Mouse (Mus musculus): ENCODE data around the gene Leng8. TPM values are rescaled to one million over a fixed set of nuclear protein-coding genes. Genes with fewer than 3 reads are reported as not detected.

The Leng8 gene
- total and polyA plus RNA-seq, 3 experiments, result 31.2 to 263 (median 36.4) TPM

DNA sequence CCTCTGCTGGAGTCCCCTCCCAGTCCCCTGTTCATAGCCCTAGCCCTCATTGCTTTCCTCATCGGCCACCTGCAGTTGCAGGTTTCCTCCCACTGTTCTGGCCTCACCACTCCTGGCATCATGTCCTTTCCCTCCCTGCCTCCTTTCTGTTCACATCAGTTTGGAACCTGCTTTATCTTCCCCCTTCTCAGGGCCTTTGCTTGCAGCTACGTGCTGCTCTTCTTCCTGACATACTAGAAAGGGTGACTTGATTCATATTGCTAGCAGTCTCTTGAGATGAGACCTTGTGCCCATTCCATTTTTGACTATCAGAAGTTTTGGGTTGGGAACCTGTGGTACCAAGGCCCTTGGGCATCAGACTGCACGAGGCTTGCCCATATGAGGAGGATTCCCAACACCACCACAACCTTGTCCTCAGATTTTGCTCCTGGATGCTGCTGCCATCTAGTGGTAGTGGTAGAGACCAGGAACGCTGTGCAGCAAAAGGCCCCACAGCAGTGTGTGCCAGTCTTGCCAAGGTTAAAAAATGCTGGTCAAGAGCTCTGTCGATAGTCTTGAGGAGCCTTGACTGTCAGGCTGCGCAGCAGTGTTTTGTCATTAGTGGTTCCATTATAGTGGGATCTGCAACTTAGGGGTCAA is 8.8 kb downstream of the Leng8 start:
- Histone ChIP-seq H3K27me3 (ENCODE audit: control insufficient read depth, insufficient read depth, low read length) (no peaks in the 10 kb centered on the region), H3K4me1 (ENCODE audit: control insufficient read depth, insufficient read depth, low read length) (peaks cover 4% of the 10 kb centered on the region), H3K36me3 (ENCODE audit: control insufficient read depth, insufficient read depth, low read length) (no peaks in the 10 kb centered on the region), H3K9ac (ENCODE audit: low read depth, low read length) (no peak overlapping the region), H3K27ac (no peak overlapping the region), H3K79me2 (replicated peaks; ENCODE audit: control insufficient read depth, insufficient read depth, low read length) (no peaks in the 10 kb centered on the region; the same call in 1 of the 2 replicates), H3K4me3 (no peak overlapping the region)
- 58% methylated on average over 6 of the region's 6 CpGs for WGBS
- TF ChIP-seq POLR2A (IDR thresholded peaks at IDR 0.05; ENCODE audit: insufficient read depth, low read depth, low read length), result peak; percentile 7; the same call in 1 of the 2 replicates
- TF ChIP-seq EP300 (IDR thresholded peaks at IDR 0.05; ENCODE audit: insufficient read depth, low read depth, low read length), result no peak
- TF ChIP-seq CTCF (IDR thresholded peaks at IDR 0.05), result peak; percentile 93
- intact Hi-C loops (cut with DNase I), result loop anchor here (10.0 kb wide), 1 partner anchor 769 kb away; the partner anchor contains the start of gene Zfp628
- peak; percentile 57 to 58 for DNase-seq

DNA sequence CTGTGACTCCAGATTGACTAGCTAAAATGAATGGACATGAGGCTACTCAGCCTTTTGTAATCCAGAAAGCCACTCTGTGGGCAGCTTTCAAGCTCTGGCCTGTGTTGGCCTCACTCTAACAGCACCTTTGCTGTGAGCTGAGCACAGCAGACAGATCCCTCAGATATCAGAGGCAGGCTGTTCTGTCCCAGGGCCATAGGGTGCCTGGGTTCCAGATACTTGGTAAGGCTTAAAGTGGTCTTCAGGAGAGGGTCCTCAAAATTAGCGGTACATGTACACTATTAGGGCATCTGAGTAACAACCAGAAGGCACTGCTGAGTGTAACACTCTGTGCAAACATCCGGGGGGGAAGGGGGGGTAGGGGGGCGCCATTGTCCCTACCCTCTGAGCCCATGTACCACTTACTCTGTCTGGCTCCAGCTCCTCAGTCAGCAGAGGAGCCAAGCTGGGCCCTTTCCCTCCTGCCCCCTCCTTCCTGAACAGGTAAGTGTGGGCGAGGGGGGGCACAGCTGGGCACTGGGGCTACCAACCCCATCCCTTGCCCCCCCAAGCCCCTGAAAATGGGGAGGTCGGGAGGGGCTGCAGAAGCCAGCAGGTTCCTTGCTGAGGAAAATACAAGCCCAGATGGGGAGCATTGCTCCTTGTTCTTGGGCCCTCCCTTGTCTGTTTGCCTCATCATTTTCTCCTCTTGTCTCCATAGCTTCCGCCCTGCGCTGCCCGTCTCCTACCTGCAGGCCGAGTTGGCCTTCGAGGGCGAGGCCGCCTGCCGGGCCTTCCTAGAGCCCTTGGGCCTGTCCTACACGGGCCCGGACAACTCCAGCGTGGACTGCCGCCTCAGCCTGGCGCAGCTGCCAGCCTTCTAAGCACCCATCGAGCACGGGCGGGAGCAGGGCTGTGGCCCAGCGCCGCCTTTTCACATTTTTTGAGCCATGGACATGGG is 9.7 kb downstream of the Leng8 start:
- H3K36me3 ChIP-seq (ENCODE audit: control insufficient read depth, insufficient read depth, low read length), result no peaks in the 10 kb centered on the region
- H3K4me1 ChIP-seq (ENCODE audit: control insufficient read depth, insufficient read depth, low read length), result peaks cover 4% of the 10 kb centered on the region
- H3K4me3 ChIP-seq, result no peak overlapping the region
- 88% methylated on average over 23 of the region's 23 CpGs for WGBS
- TF ChIP-seq POLR2A (IDR thresholded peaks at IDR 0.05; ENCODE audit: insufficient read depth, low read depth, low read length), result no peak
- no peak for TF ChIP-seq EP300 (IDR thresholded peaks at IDR 0.05; ENCODE audit: insufficient read depth, low read depth, low read length)
- no peak for TF ChIP-seq CTCF (IDR thresholded peaks at IDR 0.05)
- no peaks in the 10 kb centered on the region; the same call in 1 of the 2 replicates for H3K79me2 ChIP-seq (replicated peaks; ENCODE audit: control insufficient read depth, insufficient read depth, low read length)
- no peak overlapping the region for H3K27ac ChIP-seq
- intact Hi-C loops (cut with DNase I), result loop anchor here (10.0 kb wide), 1 partner anchor 768 kb away; the partner anchor contains the start of gene Zfp628
- no peak overlapping the region for H3K9ac ChIP-seq (ENCODE audit: low read depth, low read length)
- no peak for DNase-seq
- no peaks in the 10 kb centered on the region for H3K27me3 ChIP-seq (ENCODE audit: control insufficient read depth, insufficient read depth, low read length)

DNA sequence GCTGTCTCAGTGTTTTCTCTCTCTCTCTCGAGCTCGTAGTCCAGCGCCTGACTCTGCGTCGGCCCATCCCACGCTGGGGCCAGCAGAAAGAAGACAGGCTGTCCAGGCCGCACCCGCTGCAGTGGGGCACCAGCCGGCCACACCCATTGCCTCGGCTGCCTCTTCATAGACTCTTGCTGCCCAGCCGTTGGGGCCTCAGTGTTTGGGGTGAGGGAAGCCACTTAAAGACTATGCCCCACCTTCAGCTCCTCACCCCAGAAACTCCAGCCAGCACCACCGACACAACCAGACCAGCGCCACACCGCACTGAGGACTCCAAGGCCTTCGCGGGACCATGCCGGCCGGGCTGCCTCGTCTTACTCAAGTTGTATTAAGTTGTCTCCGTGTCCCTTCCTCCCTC is 10.5 kb downstream of the Leng8 start:
- TF ChIP-seq EP300 (IDR thresholded peaks at IDR 0.05; ENCODE audit: insufficient read depth, low read depth, low read length), result no peak
- TF ChIP-seq POLR2A (IDR thresholded peaks at IDR 0.05; ENCODE audit: insufficient read depth, low read depth, low read length), result no peak
- TF ChIP-seq CTCF (IDR thresholded peaks at IDR 0.05), result no peak
- intact Hi-C loops (cut with DNase I), result loop anchor here (10.0 kb wide), 1 partner anchor 767 kb away; the partner anchor contains the start of gene Zfp628
- Histone ChIP-seq H3K79me2 (replicated peaks; ENCODE audit: control insufficient read depth, insufficient read depth, low read length) (no peaks in the 10 kb centered on the region; the same call in 1 of the 2 replicates), H3K27ac (no peak overlapping the region), H3K4me1 (ENCODE audit: control insufficient read depth, insufficient read depth, low read length) (peaks cover 4% of the 10 kb centered on the region), H3K27me3 (ENCODE audit: control insufficient read depth, insufficient read depth, low read length) (no peaks in the 10 kb centered on the region), H3K9ac (ENCODE audit: low read depth, low read length) (no peak overlapping the region), H3K36me3 (ENCODE audit: control insufficient read depth, insufficient read depth, low read length) (no peaks in the 10 kb centered on the region), H3K4me3 (no peak overlapping the region)
- no peak for DNase-seq
- 74% methylated on average over 20 of the region's 20 CpGs for WGBS

DNA sequence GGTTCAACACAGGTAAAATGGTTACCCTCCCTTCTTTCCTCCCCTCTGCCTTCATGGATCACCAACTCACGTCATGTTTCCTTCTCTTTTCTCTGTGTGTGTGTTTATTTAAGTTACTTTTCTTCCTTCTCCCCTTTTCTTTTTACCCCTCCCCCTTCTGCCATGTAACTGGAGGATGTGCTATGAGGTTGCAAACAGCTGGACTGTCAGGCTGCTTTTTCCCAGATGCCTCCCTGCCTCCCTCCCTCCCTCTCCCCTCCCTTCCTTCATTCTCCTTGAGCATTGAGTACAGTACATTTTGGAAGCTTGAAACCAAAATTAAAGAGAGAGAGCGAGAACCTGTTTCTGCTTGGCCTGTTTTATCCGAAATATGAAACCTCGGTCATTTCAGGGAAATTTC is 11.0 kb downstream of the Leng8 start:
- no peak for DNase-seq
- Histone ChIP-seq H3K36me3 (ENCODE audit: control insufficient read depth, insufficient read depth, low read length) (no peaks in the 10 kb centered on the region), H3K4me3 (no peak overlapping the region), H3K27ac (no peak overlapping the region), H3K79me2 (replicated peaks; ENCODE audit: control insufficient read depth, insufficient read depth, low read length) (no peaks in the 10 kb centered on the region; the same call in 1 of the 2 replicates), H3K4me1 (ENCODE audit: control insufficient read depth, insufficient read depth, low read length) (peaks cover 4% of the 10 kb centered on the region), H3K27me3 (ENCODE audit: control insufficient read depth, insufficient read depth, low read length) (no peaks in the 10 kb centered on the region), H3K9ac (ENCODE audit: low read depth, low read length) (no peak overlapping the region)
- no peak for TF ChIP-seq EP300 (IDR thresholded peaks at IDR 0.05; ENCODE audit: insufficient read depth, low read depth, low read length)
- TF ChIP-seq CTCF (IDR thresholded peaks at IDR 0.05), result no peak
- no peak for TF ChIP-seq POLR2A (IDR thresholded peaks at IDR 0.05; ENCODE audit: insufficient read depth, low read depth, low read length)
- intact Hi-C loops (cut with DNase I), result loop anchor here (1.0 to 10.0 kb wide), 2 partner anchors 10 to 767 kb away; partner anchors contain the start of gene Zfp628
- WGBS, result 73% methylated on average over 4 of the region's 4 CpGs

DNA sequence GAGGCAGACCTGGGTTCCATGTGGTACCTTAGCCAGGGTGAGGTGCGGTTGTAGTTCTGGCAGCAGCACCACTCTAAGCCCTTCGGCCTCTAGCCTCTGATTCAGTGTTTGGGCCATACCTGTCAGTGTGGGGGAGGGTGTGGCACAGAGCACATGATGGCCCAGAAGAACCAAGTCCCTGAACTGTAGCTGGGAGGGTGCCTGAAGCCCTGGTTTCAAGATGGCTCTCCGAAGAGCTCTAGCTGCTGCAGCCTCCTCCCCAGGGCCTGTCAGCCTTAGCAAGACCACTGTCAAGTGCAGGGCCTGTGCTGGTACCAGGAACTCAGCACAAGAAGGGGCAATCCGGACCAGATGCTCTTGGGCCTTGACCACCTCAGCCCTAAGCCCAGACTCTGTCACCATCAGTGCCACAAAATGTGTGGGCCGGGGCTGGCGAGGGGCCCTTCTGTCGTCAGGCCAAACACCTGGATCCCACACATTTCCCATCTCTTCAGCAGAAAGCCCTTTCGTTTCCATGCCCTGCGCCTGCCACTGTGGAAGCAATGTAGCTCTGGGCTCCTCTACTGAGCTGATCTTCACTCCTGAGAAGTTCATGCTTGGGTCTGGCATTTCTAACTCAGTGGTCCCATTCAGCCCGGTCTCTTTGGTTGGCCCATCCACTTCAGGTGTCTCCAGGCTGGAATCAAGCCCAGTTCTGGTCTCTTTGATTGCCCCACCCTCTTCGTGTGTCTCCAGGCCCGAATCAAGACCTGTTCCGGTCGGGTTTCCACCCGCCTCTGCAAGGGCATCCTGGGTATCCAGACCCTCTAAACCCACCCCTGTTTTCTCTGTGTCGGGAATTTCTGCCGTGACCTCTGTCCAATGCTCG is 11.7 kb downstream of the Leng8 start:
- TF ChIP-seq CTCF (IDR thresholded peaks at IDR 0.05) (no peak), POLR2A (IDR thresholded peaks at IDR 0.05; ENCODE audit: insufficient read depth, low read depth, low read length) (0 out of 2 replicates have a peak, but pooled peaks have one; percentile 39)

More for the DNA sequence above, 11.7 kb downstream of the Leng8 start:
- intact Hi-C loops (cut with DNase I), result loop anchor here (1.0 to 10.0 kb wide), 2 partner anchors 10 to 766 kb away; partner anchors contain the start of gene Zfp628
- peak overlapping the region; percentile 93 for H3K9ac ChIP-seq (ENCODE audit: low read depth, low read length)
- H3K79me2 ChIP-seq (replicated peaks; ENCODE audit: control insufficient read depth, insufficient read depth, low read length), result no peaks in the 10 kb centered on the region; the same call in 1 of the 2 replicates
- WGBS, result 24% methylated on average over 18 of the region's 18 CpGs
- DNase-seq, result no peak
- H3K36me3 ChIP-seq (ENCODE audit: control insufficient read depth, insufficient read depth, low read length), result no peaks in the 10 kb centered on the region
- no peaks in the 10 kb centered on the region for H3K27me3 ChIP-seq (ENCODE audit: control insufficient read depth, insufficient read depth, low read length)
- peaks cover 4% of the 10 kb centered on the region for H3K4me1 ChIP-seq (ENCODE audit: control insufficient read depth, insufficient read depth, low read length)
- peak overlapping the region; percentile 64 for H3K4me3 ChIP-seq
- H3K27ac ChIP-seq, result peak overlapping the region; percentile 99

Data from heart, adult 2 months (tissue).